Mouse (Mus musculus) spleen, adult 2 months (tissue): ENCODE measurements at regions not wholly inside any gene's neighbourhood (a gene's known extent, or its start where the extent isn't known, plus 50 kb on each side); places are given as distances from the start of the nearest gene placed in this dataset.

Experiments
- DNase-seq, 2 experiments: peaks; one replicate each; pipeline versions ENCODE4 v3.0.0 to v3.0.0-alpha.2; 2012 to 2021; ENCODE audit warnings: low spot score in 2 of 2, low read depth in 1 of 2
- H3K27ac ChIP-seq: fragments of 200-500 bp; 2 replicates; pipeline ENCODE4 v1.5.1; 2012; ENCODE audit warnings: low read length, inconsistent platforms; ENCODE audit not compliant: insufficient read depth
- H3K27me3 ChIP-seq: fragments of 200-500 bp; 2 replicates; pipeline ENCODE4 v1.6.1; 2012; ENCODE audit warnings: mild to moderate bottlenecking, moderate library complexity, low read length, inconsistent platforms; ENCODE audit not compliant: control insufficient read depth, insufficient read depth
- H3K36me3 ChIP-seq: fragments of 200-500 bp; 2 replicates; pipeline ENCODE4 v1.6.1; 2012; ENCODE audit warnings: mild to moderate bottlenecking, low read length, inconsistent platforms; ENCODE audit not compliant: control insufficient read depth, insufficient read depth
- H3K4me1 ChIP-seq: fragments of 200-500 bp; 2 replicates; pipeline ENCODE4 v1.6.1; 2011; ENCODE audit warnings: inconsistent platforms; ENCODE audit not compliant: control insufficient read depth, insufficient read depth, insufficient read length
- H3K4me3 ChIP-seq: fragments of 200-500 bp; 2 replicates; pipeline ENCODE4 v1.5.1; 2011; ENCODE audit warnings: mild to moderate bottlenecking, inconsistent platforms; ENCODE audit not compliant: insufficient read depth, insufficient read length; ENCODE audit errors: extremely low read depth
- CTCF ChIP-seq: fragments of 200-500 bp; IDR thresholded peaks from 2 replicates; pipeline ENCODE4 v1.5.1; 2011; ENCODE audit warnings: mild to moderate bottlenecking, inconsistent platforms; ENCODE audit not compliant: insufficient read depth, insufficient read length, insufficient replicate concordance; ENCODE audit errors: extremely low read depth
- POLR2A ChIP-seq: fragments of 200-500 bp; IDR thresholded peaks from 2 replicates; pipeline ENCODE4 v1.6.1; 2011; ENCODE audit warnings: low read depth, low read length, inconsistent platforms
- WGBS: fragments of 180-500 bp; shearing (Covaris S2); methylation state at CpG from one replicate; pipeline ENCODE4 v1.1.7; 2018; 5-methylcytosine and 5-hydroxymethylcytosine counted together

- no peak overlapping the region for H3K4me3 ChIP-seq
- no peaks in the 10 kb centered on the region for H3K36me3 ChIP-seq
- no peak for DNase-seq
- TF ChIP-seq CTCF (no peak), POLR2A (no peak)
- H3K27ac ChIP-seq = no peak overlapping the region
- H3K27me3 ChIP-seq = no peaks in the 10 kb centered on the region
- WGBS = 80% methylated on average over 5 of the region's 5 CpGs
- H3K4me1 ChIP-seq = no peaks in the 10 kb centered on the region
Measured at GRCm38 (mm10) chr4:12376797-12377570, 205.2 kb upstream of the Fam92a start.

DNA sequence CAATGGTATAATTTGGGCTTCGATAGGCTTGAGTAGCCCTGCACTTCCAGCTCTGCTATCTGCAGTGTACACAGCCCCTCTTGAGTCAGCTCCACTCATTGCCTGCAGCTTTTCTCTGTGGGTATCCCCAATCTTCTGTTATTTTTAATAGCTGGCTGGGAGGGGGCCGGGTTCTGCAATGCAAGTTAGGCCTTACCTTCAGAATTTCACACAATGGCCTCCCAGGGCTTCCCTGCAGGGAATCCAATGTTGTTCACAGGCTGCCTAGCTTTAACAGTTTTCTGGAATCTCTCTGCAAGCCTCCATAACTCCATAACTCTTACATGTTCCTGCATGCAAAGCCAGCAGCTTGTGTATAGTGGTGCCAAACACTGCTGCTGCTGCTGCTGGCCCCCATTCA lies 197.7 kb upstream of the Fam92a start:
- H3K36me3 ChIP-seq = no peaks in the 10 kb centered on the region
- no peaks in the 10 kb centered on the region for H3K27me3 ChIP-seq
- no peak for DNase-seq
- TF ChIP-seq CTCF = no peak
- no peak for TF ChIP-seq POLR2A
- H3K4me1 ChIP-seq = no peaks in the 10 kb centered on the region
- WGBS = 78% methylated on average over 2 of the region's 2 CpGs
- H3K4me3 ChIP-seq = no peak overlapping the region
- H3K27ac ChIP-seq = no peak overlapping the region

GRCm38 (mm10) chr4:12356992-12357634 lies 185.3 kb upstream of the Fam92a start:
- whole genome bisulfite sequencing = 82% methylated on average over 2 of the region's 2 CpGs
- no peaks in the 10 kb centered on the region for H3K4me1 ChIP-seq
- H3K36me3 ChIP-seq = no peaks in the 10 kb centered on the region
- H3K4me3 ChIP-seq = no peak overlapping the region
- no peak for DNase-seq
- no peaks in the 10 kb centered on the region for H3K27me3 ChIP-seq
- no peak overlapping the region for H3K27ac ChIP-seq
- TF ChIP-seq CTCF (no peak), POLR2A (no peak)

DNA sequence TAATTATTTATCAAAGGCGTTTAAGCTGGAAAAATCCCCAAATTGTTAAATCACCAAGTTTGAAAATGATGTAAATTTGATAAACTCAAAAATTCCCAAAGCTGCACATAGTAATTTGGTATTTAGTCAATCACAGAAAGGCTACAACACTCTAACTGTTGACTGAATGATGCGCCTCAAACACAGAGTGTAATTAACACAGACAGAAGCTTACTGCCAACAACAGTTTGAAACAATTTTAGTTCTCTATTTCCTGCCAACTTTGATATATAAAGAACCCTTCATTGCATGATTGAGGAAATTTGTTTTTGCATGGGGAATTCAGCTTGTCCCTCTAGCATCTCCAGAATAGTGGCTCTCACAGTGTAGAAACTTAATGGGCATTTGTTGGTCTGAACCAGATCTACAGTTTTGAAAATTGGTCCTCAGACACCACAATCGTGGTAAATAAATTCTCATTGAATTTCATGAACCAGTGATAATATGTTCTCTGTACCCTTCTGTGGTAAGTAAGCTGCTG lies 181.6 kb upstream of the Fam92a start:
- no peaks in the 10 kb centered on the region for H3K36me3 ChIP-seq
- 77% methylated on average over 3 of the region's 3 CpGs for WGBS
- no peak for DNase-seq
- H3K4me1 ChIP-seq = no peaks in the 10 kb centered on the region
- H3K4me3 ChIP-seq = no peak overlapping the region
- no peaks in the 10 kb centered on the region for H3K27me3 ChIP-seq
- TF ChIP-seq POLR2A (no peak), CTCF (no peak)
- no peak overlapping the region for H3K27ac ChIP-seq

DNA sequence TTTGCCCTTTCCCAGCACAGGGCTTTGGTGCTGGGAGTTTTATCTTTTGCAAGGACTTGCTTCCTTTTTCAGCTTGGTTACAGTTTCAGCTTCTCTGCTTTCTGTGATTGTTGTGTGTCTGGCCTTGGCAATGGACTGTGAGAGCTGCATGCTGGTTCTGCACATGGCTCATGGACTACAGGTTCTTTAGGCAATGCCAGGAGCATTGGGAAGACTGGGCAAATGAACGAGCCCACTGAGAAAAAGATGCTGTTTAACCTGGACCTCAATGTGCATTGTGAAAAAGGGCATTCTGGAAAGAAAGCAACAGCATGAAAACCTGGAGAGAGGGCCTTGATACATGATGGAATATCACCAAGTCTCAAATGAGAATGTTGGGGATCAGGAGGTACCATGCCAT lies 167.4 kb upstream of the Fam92a start:
- no peak for DNase-seq
- H3K4me1 ChIP-seq = no peaks in the 10 kb centered on the region
- no peaks in the 10 kb centered on the region for H3K36me3 ChIP-seq
- TF ChIP-seq CTCF (no peak), POLR2A (no peak)
- no peak overlapping the region for H3K27ac ChIP-seq
- no peak overlapping the region for H3K4me3 ChIP-seq
- 86% methylated on average over 1 of the region's 1 CpGs for WGBS
- no peaks in the 10 kb centered on the region for H3K27me3 ChIP-seq

- Histone ChIP-seq H3K27me3 (no peaks in the 10 kb centered on the region), H3K27ac (no peak overlapping the region), H3K4me1 (no peaks in the 10 kb centered on the region), H3K4me3 (no peak overlapping the region), H3K36me3 (no peaks in the 10 kb centered on the region)
- no peak for TF ChIP-seq POLR2A
- TF ChIP-seq CTCF = no peak
- 82% methylated on average over 7 of the region's 7 CpGs for WGBS
- no peak for DNase-seq
Measured at GRCm38 (mm10) chr4:12334832-12335587, 163.2 kb upstream of the Fam92a start.
